Mouse (Mus musculus): ENCODE results near the gene Tnnt3. TPM values are rescaled to one million over a fixed set of nuclear protein-coding genes. Genes with fewer than 3 reads are reported as not detected.

Tnnt3 gene
- polyA plus RNA-seq, 1 experiment = 48.3 TPM

GRCm38 (mm10) chr7:142516221-142516978 is 17.8 kb downstream of the Tnnt3 start:
- no peaks in the 10 kb centered on the region for H3K36me3 ChIP-seq (ENCODE audit: control insufficient read depth, insufficient read depth, low read length)
- 41% methylated on average over 21 of the region's 21 CpGs for WGBS
- DNase-seq = no peak
- no peaks in the 10 kb centered on the region for H3K27me3 ChIP-seq (replicated peaks; ENCODE audit: control insufficient read depth, insufficient read depth, low read length)
- H3K4me3 ChIP-seq (ENCODE audit: insufficient read depth, low read depth, low read length) = no peak overlapping the region
- H3K27ac ChIP-seq (ENCODE audit: insufficient read depth, low read depth, low read length) = no peak overlapping the region
- H3K4me1 ChIP-seq (ENCODE audit: control insufficient read depth, insufficient read depth, low read length) = no peaks in the 10 kb centered on the region
- no peak for TF ChIP-seq CTCF (conservative IDR thresholded peaks at IDR 0.05; ENCODE audit: insufficient read depth, insufficient read length, low read depth, low read length)
- TF ChIP-seq POLR2A (IDR thresholded peaks at IDR 0.05; ENCODE audit: low read depth, low read length) = no peak

DNA sequence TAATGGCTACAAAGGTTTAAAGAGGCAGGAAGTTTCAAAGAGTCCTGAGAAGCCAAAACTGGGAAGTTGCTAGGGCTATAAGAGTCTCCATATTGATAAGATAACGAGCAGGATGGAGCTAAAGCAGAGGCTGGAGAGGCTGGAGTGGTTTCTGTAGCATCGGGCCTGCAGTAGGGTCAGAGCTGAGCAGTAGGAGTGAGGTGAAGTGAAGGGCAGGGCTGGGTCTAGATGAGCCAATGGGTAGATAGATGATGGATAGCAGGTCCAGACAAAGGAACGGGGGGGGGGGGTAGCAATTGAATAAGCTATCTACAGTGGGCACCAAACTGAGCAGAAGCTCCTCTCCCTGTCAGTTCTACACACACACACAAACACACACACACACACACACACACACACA is 18.9 kb downstream of the Tnnt3 start:
- Histone ChIP-seq H3K36me3 (ENCODE audit: control insufficient read depth, insufficient read depth, low read length) (no peaks in the 10 kb centered on the region), H3K4me3 (ENCODE audit: insufficient read depth, low read depth, low read length) (no peak overlapping the region), H3K4me1 (ENCODE audit: control insufficient read depth, insufficient read depth, low read length) (no peaks in the 10 kb centered on the region), H3K27me3 (replicated peaks; ENCODE audit: control insufficient read depth, insufficient read depth, low read length) (no peaks in the 10 kb centered on the region), H3K27ac (ENCODE audit: insufficient read depth, low read depth, low read length) (no peak overlapping the region)
- 86% methylated on average over 3 of the region's 3 CpGs for WGBS
- no peak for DNase-seq
- no peak for TF ChIP-seq POLR2A (IDR thresholded peaks at IDR 0.05; ENCODE audit: low read depth, low read length)
- TF ChIP-seq CTCF (conservative IDR thresholded peaks at IDR 0.05; ENCODE audit: insufficient read depth, insufficient read length, low read depth, low read length) = no peak

- no peak for DNase-seq
- WGBS = 82% methylated on average over 4 of the region's 4 CpGs
- H3K36me3 ChIP-seq (ENCODE audit: control insufficient read depth, insufficient read depth, low read length) = no peaks in the 10 kb centered on the region
- H3K4me1 ChIP-seq (ENCODE audit: control insufficient read depth, insufficient read depth, low read length) = no peaks in the 10 kb centered on the region
- no peak overlapping the region for H3K4me3 ChIP-seq (ENCODE audit: insufficient read depth, low read depth, low read length)
- H3K27ac ChIP-seq (ENCODE audit: insufficient read depth, low read depth, low read length) = no peak overlapping the region
- no peaks in the 10 kb centered on the region for H3K27me3 ChIP-seq (replicated peaks; ENCODE audit: control insufficient read depth, insufficient read depth, low read length)
- TF ChIP-seq POLR2A (IDR thresholded peaks at IDR 0.05; ENCODE audit: low read depth, low read length) (no peak), CTCF (conservative IDR thresholded peaks at IDR 0.05; ENCODE audit: insufficient read depth, insufficient read length, low read depth, low read length) (no peak)
Observed at GRCm38 (mm10) chr7:142520331-142520730, 21.7 kb downstream of the Tnnt3 start.

DNA sequence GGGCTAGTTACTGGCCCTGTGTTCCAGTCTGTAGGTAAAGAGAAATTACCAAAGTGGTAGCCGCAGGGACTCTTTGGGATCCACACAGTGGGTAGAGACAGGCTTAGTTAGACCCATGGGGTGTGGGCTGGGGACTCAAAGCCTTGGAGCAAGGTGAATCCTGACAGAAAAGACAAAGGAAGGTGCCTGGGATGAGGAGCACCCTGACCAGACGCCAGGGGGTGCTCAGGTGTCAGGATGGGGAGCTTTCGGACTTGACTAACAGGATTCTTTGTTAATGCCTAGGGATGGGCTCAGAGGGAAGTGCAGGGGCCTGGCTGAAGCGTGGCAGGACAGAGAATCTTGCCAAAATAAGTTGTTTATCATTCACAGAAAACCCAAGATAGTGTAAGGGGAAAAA is 23.7 kb downstream of the Tnnt3 start:
- DNase-seq = peak; percentile 25
- no peaks in the 10 kb centered on the region for H3K36me3 ChIP-seq (ENCODE audit: control insufficient read depth, insufficient read depth, low read length)
- no peaks in the 10 kb centered on the region for H3K4me1 ChIP-seq (ENCODE audit: control insufficient read depth, insufficient read depth, low read length)
- no peak overlapping the region for H3K27ac ChIP-seq (ENCODE audit: insufficient read depth, low read depth, low read length)
- peak; percentile 68 for TF ChIP-seq CTCF (conservative IDR thresholded peaks at IDR 0.05; ENCODE audit: insufficient read depth, insufficient read length, low read depth, low read length)
- no peak for TF ChIP-seq POLR2A (IDR thresholded peaks at IDR 0.05; ENCODE audit: low read depth, low read length)
- no peak overlapping the region for H3K4me3 ChIP-seq (ENCODE audit: insufficient read depth, low read depth, low read length)
- WGBS = 52% methylated on average over 4 of the region's 4 CpGs
- H3K27me3 ChIP-seq (replicated peaks; ENCODE audit: control insufficient read depth, insufficient read depth, low read length) = no peaks in the 10 kb centered on the region

DNA sequence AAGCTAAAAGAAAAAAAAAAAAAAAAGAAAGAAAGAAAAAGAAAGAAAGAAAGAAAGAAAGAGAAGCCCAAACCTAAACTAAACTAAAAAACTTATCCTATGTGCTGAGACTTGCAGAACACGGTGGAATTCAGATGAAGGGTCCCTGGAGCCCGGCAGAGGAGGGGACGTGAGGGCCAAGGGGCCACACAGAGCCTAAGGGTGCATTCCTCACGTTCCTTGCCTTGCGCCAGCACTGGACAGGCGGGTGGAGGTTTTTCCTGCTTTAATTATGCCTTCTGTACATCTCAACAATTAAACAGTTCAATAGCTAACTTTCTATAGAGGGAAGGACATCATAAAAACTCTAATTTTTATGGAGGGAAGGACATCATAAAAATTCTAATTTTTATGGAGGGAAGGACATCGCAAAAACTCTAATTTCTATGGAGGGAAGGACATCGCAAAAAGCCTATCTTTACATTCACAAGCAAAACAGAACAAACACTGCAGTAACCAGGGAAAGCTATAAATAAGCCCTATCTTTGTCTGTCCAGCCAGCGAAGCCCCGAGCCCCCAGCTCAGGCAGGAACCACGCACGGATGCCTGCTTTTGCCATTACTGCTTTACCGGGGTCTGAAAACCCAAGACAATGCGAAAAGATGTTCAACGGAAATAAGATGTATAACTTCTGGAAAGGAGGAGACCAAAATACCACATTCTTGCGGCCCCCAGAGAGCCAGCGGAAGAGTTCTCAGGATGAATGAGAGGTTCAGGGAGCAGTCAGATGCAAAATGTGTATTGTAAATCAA is 24.8 kb downstream of the Tnnt3 start:
- Histone ChIP-seq H3K27ac (ENCODE audit: insufficient read depth, low read depth, low read length) (no peak overlapping the region), H3K27me3 (replicated peaks; ENCODE audit: control insufficient read depth, insufficient read depth, low read length) (no peaks in the 10 kb centered on the region), H3K4me3 (ENCODE audit: insufficient read depth, low read depth, low read length) (no peak overlapping the region), H3K4me1 (ENCODE audit: control insufficient read depth, insufficient read depth, low read length) (no peaks in the 10 kb centered on the region), H3K36me3 (ENCODE audit: control insufficient read depth, insufficient read depth, low read length) (no peaks in the 10 kb centered on the region)
- 46% methylated on average over 17 of the region's 17 CpGs for WGBS
- no peak for TF ChIP-seq POLR2A (IDR thresholded peaks at IDR 0.05; ENCODE audit: low read depth, low read length)
- no peak for TF ChIP-seq CTCF (conservative IDR thresholded peaks at IDR 0.05; ENCODE audit: insufficient read depth, insufficient read length, low read depth, low read length)
- DNase-seq = no peak

- no peaks in the 10 kb centered on the region for H3K36me3 ChIP-seq (ENCODE audit: control insufficient read depth, insufficient read depth, low read length)
- DNase-seq = no peak
- WGBS = 46% methylated on average over 13 of the region's 13 CpGs
- no peak overlapping the region for H3K4me3 ChIP-seq (ENCODE audit: insufficient read depth, low read depth, low read length)
- H3K4me1 ChIP-seq (ENCODE audit: control insufficient read depth, insufficient read depth, low read length) = no peaks in the 10 kb centered on the region
- TF ChIP-seq CTCF (conservative IDR thresholded peaks at IDR 0.05; ENCODE audit: insufficient read depth, insufficient read length, low read depth, low read length) = no peak
- no peak for TF ChIP-seq POLR2A (IDR thresholded peaks at IDR 0.05; ENCODE audit: low read depth, low read length)
- no peaks in the 10 kb centered on the region for H3K27me3 ChIP-seq (replicated peaks; ENCODE audit: control insufficient read depth, insufficient read depth, low read length)
- H3K27ac ChIP-seq (ENCODE audit: insufficient read depth, low read depth, low read length) = no peak overlapping the region
Observed at GRCm38 (mm10) chr7:142525342-142526178, 26.9 kb downstream of the Tnnt3 start.

All from kidney, adult 2 months (tissue).